Mouse (Mus musculus): Measurements from ENCODE around the gene Col4a3.

Col4a3 gene

GRCm38 (mm10) chr1:82586713-82587399 is at the start of gene Col4a3, which contains the start of gene Col4a4:
Gene Col4a3 (plus strand): TSS chr1:82586921.
Gene Col4a4 (minus strand): TSS chr1:82586849.
- peak; percentile 58 for DNase-seq

GRCm38 (mm10) chr1:82537848-82538247 is 48.9 kb upstream of the Col4a3 start:
- no peak for DNase-seq

GRCm38 (mm10) chr1:82540056-82540455 is 46.7 kb upstream of the Col4a3 start:
- DNase-seq: no peak

GRCm38 (mm10) chr1:82543934-82544333 is 42.8 kb upstream of the Col4a3 start:
- DNase-seq: no peak

GRCm38 (mm10) chr1:82544419-82545185 is 42.1 kb upstream of the Col4a3 start:
- DNase-seq: no peak

- peak; percentile 67 for DNase-seq
Measured at GRCm38 (mm10) chr1:82545199-82545960, 41.3 kb upstream of the Col4a3 start.

- DNase-seq: peak; percentile 76
Measured at GRCm38 (mm10) chr1:82554443-82554850, 32.3 kb upstream of the Col4a3 start.

- DNase-seq: no peak
Measured at GRCm38 (mm10) chr1:82554889-82555288, 31.8 kb upstream of the Col4a3 start.

- DNase-seq: no peak
Measured at GRCm38 (mm10) chr1:82560223-82560622, 26.5 kb upstream of the Col4a3 start.

- DNase-seq: no peak
Measured at GRCm38 (mm10) chr1:82569405-82569804, 17.3 kb upstream of the Col4a3 start.

- DNase-seq: peak; percentile 20
Measured at GRCm38 (mm10) chr1:82571758-82572157, 15.0 kb upstream of the Col4a3 start.

- DNase-seq: no peak
Measured at GRCm38 (mm10) chr1:82575681-82576080, 11.0 kb upstream of the Col4a3 start.

GRCm38 (mm10) chr1:82576182-82576581 is 10.5 kb upstream of the Col4a3 start:
- no peak for DNase-seq

GRCm38 (mm10) chr1:82577339-82577738 is 9.4 kb upstream of the Col4a3 start:
- no peak for DNase-seq

- peak; percentile 22 for DNase-seq
Measured at GRCm38 (mm10) chr1:82577915-82578314, 8.8 kb upstream of the Col4a3 start.

- no peak for DNase-seq
Measured at GRCm38 (mm10) chr1:82578320-82578719, 8.4 kb upstream of the Col4a3 start.

- no peak for DNase-seq
Measured at GRCm38 (mm10) chr1:82585981-82586380, 740 bp upstream of the Col4a3 start.

GRCm38 (mm10) chr1:82590266-82590665 is 3.5 kb downstream of the Col4a3 start:
- no peak for DNase-seq

GRCm38 (mm10) chr1:82596864-82597596 is 10.3 kb downstream of the Col4a3 start:
- DNase-seq: no peak

- DNase-seq: no peak
Measured at GRCm38 (mm10) chr1:82603198-82603950, 16.7 kb downstream of the Col4a3 start.

- DNase-seq: no peak
Measured at GRCm38 (mm10) chr1:82605347-82605746, 18.6 kb downstream of the Col4a3 start.

- DNase-seq: no peak
Measured at GRCm38 (mm10) chr1:82605856-82606255, 19.1 kb downstream of the Col4a3 start.

Measured in retina, postnatal 1 day (tissue).